Mouse (Mus musculus) gastrocnemius, postnatal 36 days (tissue): Measurements from ENCODE around the gene Lrmda. TPM values are rescaled to one million over a fixed set of nuclear protein-coding genes. Genes with fewer than 3 reads are reported as not detected.

ENCODE experiments used
- DNase-seq, 2 experiments: peaks; one replicate each; pipeline ENCODE4 v3.0.0; 2022
- intact Hi-C: fragments of 180-260 bp; cut with DNase I; formaldehyde crosslinking; loops from one replicate; pipeline ENCODE4 v1.15.1; 2025
- total RNA-seq, 2 experiments: library from RNA; stranded (reverse); gene quantifications; 2 replicates each; pipeline ENCODE4 v1.2.3; 2021

Lrmda gene
- total RNA-seq, 2 experiments from 2014 or later, result 1.7 to 2.8 TPM

DNA sequence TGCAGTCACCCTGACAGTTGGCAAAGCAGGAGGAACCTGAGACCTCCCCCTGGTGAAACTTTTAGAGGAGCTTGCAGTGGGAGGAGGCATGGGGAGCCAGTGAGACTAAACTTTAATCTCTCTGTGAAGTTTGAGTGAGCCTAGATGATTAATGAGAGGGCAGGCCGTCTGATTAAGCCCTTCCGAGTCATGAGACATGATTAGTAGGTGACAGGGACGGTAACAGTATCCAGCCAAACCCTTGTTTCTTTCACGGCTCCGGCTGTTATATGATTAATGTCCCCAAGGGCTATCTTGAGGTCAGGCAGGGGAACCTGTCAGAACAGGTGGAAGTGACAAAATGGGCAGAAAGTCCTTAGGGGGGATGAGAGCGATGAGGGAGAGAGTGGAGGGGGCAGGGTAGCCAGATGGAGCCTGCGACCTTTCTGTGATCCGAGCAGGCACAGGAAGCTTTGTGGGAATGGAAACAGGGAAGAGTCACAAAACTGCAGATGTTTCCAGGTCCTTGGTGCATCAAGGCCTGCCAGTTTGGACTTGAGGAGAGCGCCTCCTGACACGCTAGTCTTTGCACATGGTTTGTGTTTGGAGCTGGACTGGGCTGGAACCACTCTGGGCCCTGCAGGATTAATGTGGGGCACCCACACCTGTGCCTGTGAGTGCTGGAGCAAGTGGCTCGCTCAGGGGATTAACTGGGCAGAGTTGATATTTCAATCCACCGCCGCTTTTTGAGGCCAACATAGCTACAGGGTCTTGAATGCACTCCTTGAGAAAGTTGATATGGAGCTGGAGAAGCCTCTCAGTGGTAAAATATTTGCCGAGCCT is 631.8 kb downstream of the Lrmda start:
- DNase-seq, result peak in 1 of 2 experiments; percentile 28
- intact Hi-C loops, result no loop called here

DNA sequence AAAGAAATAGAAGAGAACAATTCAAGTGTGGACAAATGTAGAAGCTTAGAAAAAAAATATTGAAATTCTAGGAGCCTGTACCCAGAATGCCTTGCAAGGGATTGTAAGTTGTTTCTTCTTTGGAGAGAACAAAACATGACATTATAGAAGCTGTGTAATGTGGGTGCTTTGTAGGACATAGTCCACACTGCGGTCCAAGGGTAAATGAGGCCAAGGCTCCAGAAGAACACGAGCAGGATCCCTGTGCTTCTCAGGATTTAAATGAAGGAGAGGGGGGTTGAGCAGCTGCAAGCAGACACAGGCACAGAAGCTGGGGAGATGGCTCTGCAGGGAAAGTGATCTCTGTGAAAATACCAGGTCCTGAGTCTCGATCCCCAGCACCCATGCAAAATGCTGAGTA is 643.0 kb downstream of the Lrmda start:
- intact Hi-C loops, result no loop called here

DNA sequence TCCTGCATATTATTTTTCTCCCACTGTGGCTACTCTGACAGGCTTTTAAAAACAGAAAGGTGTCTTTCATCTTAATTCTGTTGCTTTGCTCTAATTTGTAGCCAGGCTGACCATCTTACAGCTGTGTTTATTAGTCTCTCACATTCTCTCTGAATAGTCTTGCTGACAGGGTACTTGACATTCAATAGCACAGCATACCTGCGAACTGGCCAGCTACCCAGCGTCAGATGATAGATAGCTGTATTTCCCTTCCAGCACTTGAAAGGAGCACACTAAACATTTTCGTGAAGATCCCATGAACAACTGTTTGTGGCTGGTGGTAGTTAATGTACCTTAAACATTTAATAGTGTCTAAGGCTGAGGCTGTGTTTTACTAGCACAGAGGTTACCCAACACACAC is 646.9 kb downstream of the Lrmda start:
- intact Hi-C loops, result no loop called here
- DNase-seq, result no peak

More for the DNA sequence above, 643.0 kb downstream of the Lrmda start:
- DNase-seq, result no peak

DNA sequence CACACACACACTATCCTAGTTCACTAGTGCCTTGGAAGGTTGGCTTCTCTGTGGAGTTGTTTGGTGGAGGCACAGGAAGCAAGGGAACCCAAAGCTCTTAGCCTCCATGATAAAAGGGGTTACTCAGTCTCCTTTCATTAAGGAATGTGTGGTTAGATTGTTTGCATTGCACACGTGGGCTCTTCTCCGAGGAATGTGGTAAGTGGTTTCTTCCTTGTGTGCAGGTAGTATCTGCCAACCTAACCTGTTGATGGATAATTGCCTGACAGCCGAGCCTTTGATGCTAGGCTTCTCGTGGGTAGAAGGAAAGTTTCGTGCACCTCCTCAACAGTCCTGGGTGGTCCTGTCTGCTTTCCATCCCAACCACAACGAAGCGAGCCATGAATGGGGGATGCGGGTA is 648.8 kb downstream of the Lrmda start:
- no peak for DNase-seq
- intact Hi-C loops, result no loop called here

DNA sequence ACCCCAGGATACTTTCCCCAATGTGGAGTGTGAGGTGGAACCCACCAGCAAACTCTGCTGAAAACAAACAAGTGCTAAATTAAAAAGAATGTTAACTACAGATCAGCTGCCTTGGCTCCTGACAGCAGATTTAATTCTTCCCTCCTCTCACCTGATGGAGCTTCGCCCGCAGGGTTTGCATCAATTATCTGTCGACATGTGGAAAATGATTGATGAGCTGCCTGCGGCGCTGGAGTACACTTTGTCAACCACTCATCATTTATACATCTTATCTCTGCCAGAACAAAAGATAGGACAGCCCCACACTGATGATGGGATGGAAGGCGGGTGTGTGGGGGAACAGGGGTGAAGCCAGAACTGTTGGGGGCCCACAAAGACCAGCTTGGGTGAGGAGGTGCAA is 649.2 kb downstream of the Lrmda start:
- DNase-seq, result no peak
- intact Hi-C loops, result no loop called here

DNA sequence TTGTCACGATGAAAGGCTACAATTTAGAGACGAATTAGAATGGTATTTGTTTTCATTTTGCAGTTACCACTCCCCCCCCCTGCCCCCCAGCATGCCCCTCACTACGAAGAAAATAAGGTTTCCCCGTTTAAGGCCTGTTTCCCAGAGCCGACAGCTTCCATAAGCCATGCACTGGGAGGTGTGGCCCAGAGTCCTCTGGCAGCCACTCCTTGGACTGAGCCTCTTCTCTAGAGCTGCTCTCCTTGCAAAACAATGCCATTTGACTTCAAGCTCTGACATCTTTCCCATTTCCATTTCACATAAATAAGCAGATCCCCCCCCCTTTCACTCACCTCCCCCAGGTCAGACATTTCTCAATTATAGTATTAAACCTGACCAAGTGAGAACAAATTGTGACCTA is 654.1 kb downstream of the Lrmda start:
- intact Hi-C loops, result no loop called here
- no peak for DNase-seq

DNA sequence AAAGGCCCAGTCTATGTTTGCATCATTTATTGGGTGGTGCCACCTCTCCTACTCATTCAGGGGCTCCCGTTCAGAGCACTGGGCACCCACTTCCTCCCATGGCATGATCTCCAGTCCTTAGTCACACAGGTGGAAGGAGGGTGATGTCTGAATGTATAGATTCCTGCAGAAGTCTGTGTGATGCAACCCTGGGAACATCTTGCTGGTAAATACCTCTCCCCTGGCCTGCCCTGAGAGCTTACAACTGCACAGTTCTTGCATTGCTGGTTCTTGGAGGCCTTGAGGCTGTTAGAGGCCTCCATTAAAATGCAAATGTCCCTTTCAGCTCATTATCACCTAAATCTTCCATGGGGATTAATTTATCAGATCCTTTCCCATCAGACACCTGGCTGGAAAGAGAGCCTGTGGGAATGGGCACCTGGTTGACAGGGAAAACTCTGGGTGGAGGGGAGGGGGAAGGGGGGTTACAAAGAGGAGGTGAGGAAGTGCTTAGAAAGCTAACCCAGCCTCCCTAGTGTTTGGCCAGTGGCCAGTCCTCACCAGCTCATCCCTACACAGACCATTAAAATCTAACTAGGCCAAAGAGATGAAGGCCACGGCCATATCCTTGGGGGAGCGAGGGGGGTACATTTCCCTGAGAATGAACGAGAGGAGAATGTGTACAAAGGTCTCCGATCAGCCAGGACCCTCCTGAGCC is 659.6 kb downstream of the Lrmda start:
- DNase-seq, result no peak
- intact Hi-C loops, result no loop called here

DNA sequence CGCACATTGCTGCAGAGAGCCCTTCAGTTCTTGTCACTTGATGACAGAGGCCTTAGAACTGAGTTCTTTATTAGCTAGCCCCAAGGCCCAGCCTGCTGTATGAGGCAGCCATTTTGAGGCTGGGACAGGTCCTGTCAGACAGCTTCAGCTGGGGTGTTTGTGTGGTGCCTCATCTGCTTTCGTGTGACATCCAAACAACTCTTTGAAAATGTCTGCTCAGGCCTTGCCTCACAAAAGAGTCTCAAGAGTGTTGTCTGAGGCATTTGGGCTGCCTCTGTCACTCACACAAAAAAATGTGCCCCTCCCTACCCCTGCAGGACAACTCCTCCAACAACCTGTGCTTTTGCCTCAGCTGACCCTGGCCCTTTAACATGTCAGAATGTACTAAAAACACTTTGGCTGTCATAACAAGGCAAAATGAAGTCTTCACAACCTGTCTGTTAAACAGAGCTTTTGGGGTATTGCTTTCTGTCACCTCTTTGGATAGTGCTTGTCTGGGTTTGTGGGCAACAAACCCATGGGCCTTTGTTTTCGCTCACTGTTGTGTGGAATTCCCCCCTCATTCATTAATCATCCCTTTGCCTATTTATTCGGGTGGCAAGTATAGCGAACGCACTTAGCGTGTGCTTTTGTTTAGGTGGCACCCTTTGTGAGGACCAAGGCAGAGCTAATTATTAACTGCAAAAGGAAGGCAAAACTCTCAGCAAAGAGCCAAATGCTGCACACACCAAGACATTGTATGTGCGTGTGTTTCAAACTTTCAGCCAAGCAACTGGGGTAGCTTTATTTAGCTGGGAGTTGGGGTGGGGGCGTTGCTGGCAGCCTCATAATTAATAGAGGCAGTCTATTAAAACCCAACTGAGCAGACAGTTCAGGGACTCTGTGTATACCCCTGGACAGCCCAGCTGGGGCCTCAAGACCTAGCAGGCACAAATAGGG is 660.5 kb downstream of the Lrmda start:
- intact Hi-C loops, result no loop called here
- no peak for DNase-seq

DNA sequence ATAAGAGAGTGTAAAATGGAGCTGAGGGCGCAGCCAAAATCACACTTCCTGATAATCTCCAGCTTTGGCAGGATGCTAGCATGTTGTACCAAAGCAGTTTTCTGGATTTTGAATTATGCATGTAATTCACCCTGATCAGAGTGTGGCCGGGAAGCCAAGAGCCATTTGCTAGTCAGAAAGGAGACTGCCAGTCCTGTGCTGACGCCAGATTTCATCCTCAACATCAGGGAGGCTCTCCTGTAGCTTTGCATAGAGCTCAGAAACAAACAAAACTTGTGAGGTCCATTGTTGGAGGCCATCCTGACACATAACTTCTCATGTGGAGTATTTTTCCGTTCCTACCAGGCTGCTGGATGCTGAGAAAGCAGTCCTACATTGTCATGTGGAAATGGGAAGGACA is 667.4 kb downstream of the Lrmda start:
- intact Hi-C loops, result no loop called here
- peak in 1 of 2 experiments; percentile 4 for DNase-seq

DNA sequence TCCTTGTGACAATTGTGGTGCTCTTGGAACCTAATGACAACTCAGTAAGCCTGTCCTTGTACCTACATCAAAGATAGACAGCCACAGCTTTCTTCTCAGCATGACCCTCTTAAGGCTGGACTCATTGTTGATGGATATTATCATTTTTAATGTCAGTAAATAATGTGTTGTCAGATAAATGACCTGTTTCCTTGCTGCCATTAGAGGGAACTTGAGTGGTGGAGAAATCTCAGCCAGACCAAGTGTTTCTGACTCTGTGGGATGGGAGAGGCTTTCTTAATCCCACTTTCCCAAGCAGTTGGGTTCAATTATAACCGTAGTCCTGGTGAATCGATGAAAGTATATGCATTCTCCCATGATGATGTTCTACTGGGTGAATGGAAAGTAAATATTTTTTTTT is 668.9 kb downstream of the Lrmda start:
- intact Hi-C loops, result no loop called here

DNA sequence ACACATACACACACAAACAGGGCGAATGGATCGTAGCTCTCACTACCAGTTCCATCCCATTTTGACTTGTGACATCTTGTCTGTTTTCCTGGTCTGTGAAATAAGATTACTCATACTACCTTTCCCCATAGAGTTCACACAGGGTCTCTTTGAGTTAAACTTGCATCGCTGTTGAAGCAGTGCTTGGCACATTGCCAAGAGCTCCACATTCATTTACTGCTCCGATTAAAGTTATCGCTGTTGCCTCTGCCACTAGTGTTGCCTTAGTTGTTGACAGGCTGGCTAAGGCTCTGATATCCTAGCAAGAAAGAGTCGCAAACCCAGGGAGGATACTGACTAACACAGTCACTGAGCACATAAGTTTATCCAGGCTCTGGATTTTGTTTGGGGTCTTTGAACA is 675.9 kb downstream of the Lrmda start:
- DNase-seq, result no peak

More for the DNA sequence above, 668.9 kb downstream of the Lrmda start:
- no peak for DNase-seq

DNA sequence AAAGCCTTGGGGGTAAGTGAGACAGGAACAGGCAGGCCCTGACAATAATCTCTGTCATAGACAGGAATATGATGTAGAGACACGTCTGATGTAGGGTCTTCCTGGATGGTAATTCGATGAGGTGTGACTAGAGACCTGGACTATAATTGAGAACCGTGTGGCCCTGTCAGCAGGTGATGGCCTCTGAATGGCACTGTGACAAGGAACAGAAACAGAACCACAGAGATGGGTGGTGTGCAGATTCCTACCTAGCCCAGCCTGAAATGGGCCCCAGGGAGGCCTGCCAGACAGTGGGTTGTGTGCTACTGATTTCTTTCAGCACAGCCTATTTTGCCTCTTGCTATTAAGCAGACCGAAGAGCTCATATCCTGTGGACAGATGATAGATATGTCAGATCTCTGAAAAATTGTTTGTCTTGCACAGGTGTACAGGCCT is 676.4 kb downstream of the Lrmda start:
- no peak for DNase-seq
- intact Hi-C loops, result no loop called here

More for the DNA sequence above, 675.9 kb downstream of the Lrmda start:
- intact Hi-C loops, result no loop called here

DNA sequence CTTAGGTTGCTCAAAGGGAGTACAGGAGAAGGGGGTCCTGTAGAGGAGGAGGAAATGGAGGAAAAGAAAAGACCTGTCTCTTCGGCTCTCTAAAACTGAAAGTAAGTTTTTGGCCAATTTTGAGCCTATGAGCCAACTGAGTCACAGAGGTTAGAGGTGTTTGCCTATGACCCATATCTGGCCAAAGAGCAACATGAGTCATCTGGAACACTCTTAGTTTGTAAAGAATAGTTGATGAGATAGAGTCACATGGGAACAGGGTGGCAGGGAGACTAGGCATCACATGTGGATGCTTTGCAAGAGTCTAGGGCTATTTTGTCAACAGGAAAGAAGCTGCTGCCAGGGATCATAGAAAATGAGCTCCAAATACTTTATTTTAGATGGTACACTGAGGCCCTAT is 680.7 kb downstream of the Lrmda start:
- intact Hi-C loops, result no loop called here
- no peak for DNase-seq

DNA sequence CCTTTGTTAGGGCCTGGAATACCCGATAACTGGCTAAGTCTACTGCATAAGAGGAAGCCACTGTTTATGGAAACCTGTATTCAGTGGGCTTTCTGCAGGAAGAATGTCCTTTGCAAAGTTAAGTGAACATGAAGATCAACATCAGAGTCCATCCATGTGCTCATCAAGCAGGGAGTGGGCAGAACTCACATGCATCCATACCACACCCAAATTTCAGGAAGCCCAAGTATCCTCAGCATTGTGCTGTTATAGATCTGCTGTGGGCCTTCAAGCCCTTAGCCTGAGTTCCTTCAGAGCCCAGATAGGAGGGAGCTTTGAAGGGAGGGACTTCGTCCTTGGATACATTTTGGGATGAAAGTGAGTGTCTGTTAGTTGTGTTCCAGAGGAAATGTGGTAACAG is 681.2 kb downstream of the Lrmda start:
- no peak for DNase-seq
- intact Hi-C loops, result no loop called here

DNA sequence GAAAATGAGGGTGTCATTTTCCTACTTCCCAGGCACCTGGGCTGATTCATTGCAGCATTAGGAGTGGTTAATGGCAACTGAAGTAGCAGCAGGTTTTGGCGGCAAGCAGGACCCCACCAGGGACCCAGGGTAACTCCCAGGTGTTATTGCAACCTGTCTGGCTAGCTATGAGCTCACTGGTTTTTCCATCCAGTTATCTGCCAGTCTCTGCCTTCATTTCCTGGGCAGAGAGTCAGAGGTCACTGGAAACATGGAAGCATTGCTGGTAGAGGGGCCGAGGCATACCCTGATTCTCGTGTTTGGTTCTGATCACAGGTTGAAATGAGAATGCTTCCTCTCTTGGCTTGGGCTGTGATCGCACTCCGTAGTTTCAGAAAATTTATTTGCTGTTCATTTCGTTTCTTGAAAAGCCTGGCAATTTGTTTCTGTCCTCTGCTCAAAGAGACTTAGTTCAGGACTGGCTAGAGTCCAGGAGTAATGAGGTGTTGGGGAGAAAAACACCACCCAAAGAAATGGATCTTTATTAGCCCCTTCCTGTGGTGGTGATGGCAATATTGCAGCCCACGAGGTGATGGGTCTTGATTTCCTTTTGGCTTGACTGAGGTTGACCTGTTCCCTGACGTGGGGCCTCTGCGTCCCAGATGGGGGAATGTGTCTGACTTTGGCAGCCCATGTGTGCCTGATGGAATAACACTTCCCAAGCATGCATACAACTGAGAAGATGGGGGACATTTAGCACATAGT is 688.6 kb downstream of the Lrmda start:
- intact Hi-C loops, result no loop called here
- DNase-seq, result no peak

DNA sequence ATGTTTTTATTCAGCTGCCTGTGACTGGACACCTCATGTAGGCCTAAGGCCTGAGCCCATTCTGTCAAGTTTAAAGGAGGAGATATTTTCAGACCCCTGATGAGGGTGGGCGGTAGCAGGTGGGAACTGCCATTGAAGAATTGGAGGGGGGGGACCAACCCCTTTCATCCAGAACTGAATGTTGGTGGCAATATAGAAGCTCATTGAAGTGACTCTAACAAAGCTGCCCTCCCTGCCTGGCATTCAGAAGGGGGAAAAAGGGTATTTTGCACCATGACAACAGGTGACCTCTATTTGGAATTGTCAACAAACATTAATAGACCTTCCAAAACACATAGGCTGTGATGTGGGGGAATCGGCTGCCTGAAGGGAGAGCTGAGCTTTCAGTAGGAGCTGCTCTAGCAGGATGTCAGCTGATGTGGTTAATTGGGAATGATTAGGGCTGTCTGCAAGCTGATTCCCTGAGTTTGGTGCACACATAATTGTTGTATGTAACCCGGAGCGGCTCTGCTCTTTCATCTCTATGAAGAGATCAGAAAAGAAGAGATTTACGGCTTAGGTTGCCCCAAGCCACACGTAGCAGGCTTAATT is 690.7 kb downstream of the Lrmda start:
- no peak for DNase-seq
- intact Hi-C loops, result no loop called here

DNA sequence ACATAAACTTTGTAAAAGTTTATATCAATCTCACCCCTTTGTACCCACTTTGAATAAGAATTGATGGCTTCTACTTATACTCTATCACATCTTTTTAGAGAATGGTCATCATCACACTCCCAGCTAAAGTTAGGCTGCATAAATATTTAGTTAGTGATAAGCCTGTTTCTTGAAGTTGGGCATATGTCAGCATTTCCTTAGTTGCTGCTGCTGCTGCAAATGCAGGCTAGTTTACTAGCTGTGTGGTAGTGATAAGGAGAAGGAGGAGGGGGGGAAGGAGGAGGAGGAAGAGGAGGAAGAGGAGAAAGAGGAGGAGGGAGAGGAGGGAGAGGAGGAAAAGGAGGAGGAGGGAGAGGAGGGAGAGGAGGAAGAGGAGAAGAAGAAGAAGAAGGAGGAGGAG is 692.9 kb downstream of the Lrmda start:
- intact Hi-C loops, result no loop called here
- no peak for DNase-seq

DNA sequence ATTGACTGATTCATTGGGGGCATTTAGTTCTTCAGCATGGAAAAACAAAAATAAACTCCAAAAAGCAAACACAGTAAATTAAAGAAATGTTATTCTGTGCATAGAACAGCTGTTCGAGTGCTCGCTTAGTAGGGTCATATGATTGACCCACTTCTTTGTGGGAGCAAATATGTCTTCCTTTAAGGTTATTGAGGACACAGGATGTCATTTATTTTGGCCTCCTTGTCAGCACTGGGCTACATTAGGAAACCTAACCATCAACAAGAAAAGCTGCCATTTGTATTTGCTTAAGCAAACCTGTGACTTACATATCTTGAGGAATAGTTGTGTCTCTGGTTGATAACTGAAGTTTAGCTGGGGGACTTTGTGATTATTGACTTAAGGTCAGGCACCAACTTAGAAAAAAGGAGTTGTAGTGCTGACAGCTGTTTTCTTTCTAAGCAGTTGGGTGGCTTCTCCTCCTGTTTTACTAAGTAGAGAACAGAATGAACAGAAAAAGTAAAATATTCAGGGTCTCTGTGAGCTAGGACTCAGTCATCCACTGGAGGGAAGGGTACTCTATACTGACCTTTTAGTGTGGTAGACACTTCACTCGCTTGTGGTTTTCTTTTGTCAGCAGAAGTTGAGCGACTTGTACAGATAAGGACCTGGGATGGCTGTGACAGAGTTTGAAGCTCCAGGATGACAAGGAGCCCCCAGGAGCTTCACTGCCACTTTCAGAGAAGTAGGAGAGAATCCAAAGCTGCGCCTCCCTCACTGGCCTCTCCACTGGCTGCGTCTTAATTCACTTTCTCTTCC is 696.3 kb downstream of the Lrmda start:
- intact Hi-C loops, result no loop called here

DNA sequence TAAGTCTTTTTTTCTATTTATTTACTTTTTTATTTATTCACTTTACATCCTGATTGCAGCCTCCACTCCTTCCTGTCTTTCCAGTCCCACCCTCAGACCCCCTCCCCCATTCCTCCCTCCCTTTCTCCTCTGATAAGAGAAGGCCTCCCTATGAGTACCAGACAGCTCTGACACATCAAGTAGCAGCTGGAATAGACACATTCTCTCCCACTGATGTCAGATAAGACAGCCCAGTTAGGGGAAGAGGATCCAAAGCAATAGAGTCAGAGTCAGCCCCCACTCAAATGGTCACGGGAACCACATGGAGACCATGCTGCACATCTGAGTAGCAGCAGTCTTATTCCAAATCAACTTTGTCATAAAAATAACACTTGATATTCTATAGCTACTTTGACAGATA is 700.5 kb downstream of the Lrmda start:
- intact Hi-C loops, result no loop called here
- no peak for DNase-seq

More for the DNA sequence above, 696.3 kb downstream of the Lrmda start:
- no peak for DNase-seq
